Mouse (Mus musculus): Measurements from ENCODE around the gene Tacr1.

DNA sequence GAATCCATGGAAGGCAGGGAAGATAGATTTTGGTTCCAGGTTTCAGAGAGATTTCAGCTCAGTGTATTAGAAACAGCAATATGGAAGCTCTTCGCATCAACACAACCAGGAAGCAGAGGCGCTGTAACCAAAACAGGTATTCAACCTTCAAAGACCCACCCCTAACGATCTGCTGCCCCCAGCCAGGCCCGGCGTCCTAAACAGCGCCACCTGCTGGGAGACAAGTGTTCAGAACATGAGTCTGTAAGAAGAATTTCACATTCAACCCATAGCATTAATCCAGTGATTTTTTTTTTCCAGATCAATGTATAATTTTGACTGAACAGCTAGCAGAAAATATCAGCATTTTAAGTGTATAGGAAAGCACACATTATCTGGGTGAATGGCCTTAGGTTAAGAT lies 26.8 kb downstream of the Tacr1 start:
- no peak for TF ChIP-seq POLR2A (IDR thresholded peaks at IDR 0.05; ENCODE audit: borderline replicate concordance, control insufficient read depth, low read depth, low read length)
- no peak for TF ChIP-seq CTCF (IDR thresholded peaks at IDR 0.05; ENCODE audit: control insufficient read depth, insufficient read depth, low read length)
